Mouse (Mus musculus): ENCODE measurements around the gene Blzf1.
A peak's percentile ranks its signal among the peaks of the same experiment; 100 is the strongest.

The Blzf1 gene

GRCm38 (mm10) chr1:164307124-164307751 is at the start of gene Blzf1:
Gene Blzf1 (minus strand): TSS chr1:164307489.
- DNase-seq (ENCODE audit: low read depth, low spot score) = peak; percentile 98

- DNase-seq (ENCODE audit: low read depth, low spot score) = no peak
Measured at GRCm38 (mm10) chr1:164353443-164353842, 46.2 kb upstream of the Blzf1 start.

- no peak for DNase-seq (ENCODE audit: low read depth, low spot score)
Measured at GRCm38 (mm10) chr1:164342161-164342560, 34.9 kb upstream of the Blzf1 start.

- no peak for DNase-seq (ENCODE audit: low read depth, low spot score)
Measured at GRCm38 (mm10) chr1:164335846-164336245, 28.6 kb upstream of the Blzf1 start.

- no peak for DNase-seq (ENCODE audit: low read depth, low spot score)
Measured at GRCm38 (mm10) chr1:164335435-164335834, 28.1 kb upstream of the Blzf1 start.

- DNase-seq (ENCODE audit: low read depth, low spot score) = no peak
Measured at GRCm38 (mm10) chr1:164332559-164332958, 25.3 kb upstream of the Blzf1 start.

GRCm38 (mm10) chr1:164327764-164328163 is 20.5 kb upstream of the Blzf1 start:
- no peak for DNase-seq (ENCODE audit: low read depth, low spot score)

- peak; percentile 53 for DNase-seq (ENCODE audit: low read depth, low spot score)
Measured at GRCm38 (mm10) chr1:164326600-164327155, 19.4 kb upstream of the Blzf1 start.

- DNase-seq (ENCODE audit: low read depth, low spot score) = no peak
Measured at GRCm38 (mm10) chr1:164324878-164325277, 17.6 kb upstream of the Blzf1 start.

GRCm38 (mm10) chr1:164324221-164324620 is 16.9 kb upstream of the Blzf1 start:
- no peak for DNase-seq (ENCODE audit: low read depth, low spot score)

- no peak for DNase-seq (ENCODE audit: low read depth, low spot score)
Measured at GRCm38 (mm10) chr1:164322987-164323650, 15.8 kb upstream of the Blzf1 start.

- DNase-seq (ENCODE audit: low read depth, low spot score) = no peak
Measured at GRCm38 (mm10) chr1:164321408-164321807, 14.1 kb upstream of the Blzf1 start.

- no peak for DNase-seq (ENCODE audit: low read depth, low spot score)
Measured at GRCm38 (mm10) chr1:164320731-164321130, 13.4 kb upstream of the Blzf1 start.

GRCm38 (mm10) chr1:164319542-164320140 is 12.4 kb upstream of the Blzf1 start:
- no peak for DNase-seq (ENCODE audit: low read depth, low spot score)

GRCm38 (mm10) chr1:164318474-164318873 is 11.2 kb upstream of the Blzf1 start:
- DNase-seq (ENCODE audit: low read depth, low spot score) = no peak

GRCm38 (mm10) chr1:164317261-164317660 is 10.0 kb upstream of the Blzf1 start:
- DNase-seq (ENCODE audit: low read depth, low spot score) = no peak

- DNase-seq (ENCODE audit: low read depth, low spot score) = peak; percentile 65
Measured at GRCm38 (mm10) chr1:164316697-164317096, 9.4 kb upstream of the Blzf1 start.

GRCm38 (mm10) chr1:164315266-164315665 is 8.0 kb upstream of the Blzf1 start:
- DNase-seq (ENCODE audit: low read depth, low spot score) = no peak

GRCm38 (mm10) chr1:164314085-164314484 is 6.8 kb upstream of the Blzf1 start:
- DNase-seq (ENCODE audit: low read depth, low spot score) = no peak

GRCm38 (mm10) chr1:164307922-164308321 is 633 bp upstream of the Blzf1 start:
- no peak for DNase-seq (ENCODE audit: low read depth, low spot score)

- DNase-seq (ENCODE audit: low read depth, low spot score) = no peak
Measured at GRCm38 (mm10) chr1:164303821-164304220, 3.5 kb downstream of the Blzf1 start, which contains the start of gene Nme7. Gene Nme7 (plus strand): TSS chr1:164304121.

- DNase-seq (ENCODE audit: low read depth, low spot score) = no peak
Measured at GRCm38 (mm10) chr1:164301949-164302348, 5.3 kb downstream of the Blzf1 start.

GRCm38 (mm10) chr1:164296473-164296872 is 10.8 kb downstream of the Blzf1 start:
- no peak for DNase-seq (ENCODE audit: low read depth, low spot score)
